Mouse (Mus musculus) small intestine, adult 2 months (tissue): ENCODE data around the gene Hlf.

ENCODE experiments used
- CTCF ChIP-seq: fragments of 200-500 bp; IDR thresholded peaks from 2 replicates; pipeline ENCODE4 v1.5.1; 2012; ENCODE audit warnings: low read depth, mild to moderate bottlenecking, control low read depth, inconsistent platforms, low read length, moderate library complexity, mixed read lengths; ENCODE audit not compliant: insufficient replicate concordance, insufficient read length; ENCODE audit errors: extremely low read depth
- POLR2A ChIP-seq: fragments of 200-500 bp; IDR thresholded peaks from 2 replicates; pipeline ENCODE4 v1.6.1; 2012; ENCODE audit warnings: low read depth, mild to moderate bottlenecking, control low read depth, inconsistent platforms, low read length, moderate library complexity

- TF ChIP-seq CTCF, result no peak
- no peak for TF ChIP-seq POLR2A
These were observed 33.2 kb upstream of the Hlf start for GRCm38 (mm10) chr11:90423896-90424295.
